21 mouse cellular contexts compared by ENCODE assay signal in genomic region chr9:119258785-119259184, GRCm38 (mm10). TPM values are rescaled to one million over a fixed set of nuclear protein-coding genes. Genes with fewer than 3 reads are reported as not detected.
"Had no signal": no experiment of that assay in that cellular context is flagged by ENCODE, and none has a peak within 500 bp of the region (broad histone marks: within the 10 kb centered on the region; RNA-seq: fewer than 3 reads in every experiment).

No protein-coding gene starts in this region.

- H3K27ac ChIP-seq: neural tube, embryonic 13.5 days; neural tube, embryonic 15.5 days; stomach, embryonic 15.5 days; stomach, postnatal 0 days had no signal

- H3K27me3 ChIP-seq: neural tube, embryonic 13.5 days; neural tube, embryonic 15.5 days; stomach, embryonic 15.5 days had no signal

- DNase-seq: retina, postnatal 1 day; right cerebral cortex, adult 18-20 months; right cerebral cortex, postnatal 14 days; right cerebral cortex, postnatal 25 days; right cerebral cortex, postnatal 4 days; spleen, adult 18-20 months; thymus, adult 18-20 months; thymus, adult 2 months; thymus, postnatal 14 days; thymus, postnatal 25 days; thymus, postnatal 36 days; thymus, postnatal 4 days had no signal

- H3K4me1 ChIP-seq: neural tube, embryonic 13.5 days; neural tube, embryonic 15.5 days; stomach, embryonic 15.5 days had no signal

- H3K4me2 ChIP-seq: neural tube, embryonic 13.5 days; neural tube, embryonic 15.5 days; stomach, embryonic 15.5 days had no signal

- H3K9me3 ChIP-seq: neural tube, embryonic 13.5 days; neural tube, embryonic 15.5 days; stomach, embryonic 15.5 days had no signal

- H3K9ac ChIP-seq: neural tube, embryonic 13.5 days; neural tube, embryonic 15.5 days; stomach, embryonic 15.5 days had no signal

- H3K4me3 ChIP-seq: neural tube, embryonic 13.5 days; neural tube, embryonic 15.5 days; stomach, embryonic 15.5 days had no signal

RNA-seq across cellular contexts. Expression of gene Slc22a13, which starts 49.9 kb away (rescaled TPM):
- total RNA-seq: neutrophil, adult 5-6 weeks had no signal
- polyA plus RNA-seq: neural tube, embryonic 13.5 days; neural tube, embryonic 14.5 days; stomach, embryonic 14.5 days; stomach, embryonic 15.5 days; stomach, embryonic 16.5 days; stomach, postnatal 0 days; thymus, postnatal 0 days had no signal
